Mouse (Mus musculus): Measurements from ENCODE around the gene Fam189a1.

The Fam189a1 gene

GRCm38 (mm10) chr7:64895685-64896101 lies 260.7 kb downstream of the Fam189a1 start:
- in situ Hi-C loops (cut with MboI; ENCODE audit: unreplicated experiment in 2 of 2): loop anchor here in 1 of 2 experiments (25.0 kb wide), 1 partner anchor 1167 kb away; the partner anchor contains the start of gene Snrpa1

GRCm38 (mm10) chr7:64891139-64891538 lies 265.2 kb downstream of the Fam189a1 start:
- in situ Hi-C loops (cut with MboI; ENCODE audit: unreplicated experiment in 2 of 2): loop anchor here in 1 of 2 experiments (25.0 kb wide), 1 partner anchor 1171 kb away; the partner anchor contains the start of gene Snrpa1

DNA sequence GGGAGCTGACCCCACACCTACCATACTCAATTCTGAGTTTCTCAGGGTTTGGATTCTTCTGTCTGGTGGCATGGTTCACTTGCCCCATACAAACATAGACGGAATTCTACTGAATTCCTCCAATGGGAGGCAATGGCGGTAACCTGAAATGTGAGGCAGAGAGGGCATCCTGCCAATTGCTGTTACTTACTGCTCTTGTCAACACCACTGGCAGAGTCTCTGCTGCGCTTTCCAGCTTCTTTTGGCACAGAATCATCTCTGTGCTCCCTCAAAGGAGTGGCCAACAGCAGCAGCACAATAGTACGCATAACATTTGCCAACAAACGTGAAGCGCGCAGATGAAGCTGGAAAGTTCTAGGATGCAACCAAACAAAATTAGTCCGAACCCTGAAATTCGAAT lies 266.5 kb downstream of the Fam189a1 start:
- in situ Hi-C loops (cut with MboI; ENCODE audit: unreplicated experiment in 2 of 2): loop anchor here in 1 of 2 experiments (25.0 kb wide), 1 partner anchor 1172 kb away; the partner anchor contains the start of gene Snrpa1

GRCm38 (mm10) chr7:64884187-64884862 lies 272.0 kb downstream of the Fam189a1 start:
- in situ Hi-C loops (cut with MboI; ENCODE audit: unreplicated experiment in 2 of 2): loop anchor here in 1 of 2 experiments (25.0 kb wide), 1 partner anchor 1178 kb away; the partner anchor contains the start of gene Snrpa1

DNA sequence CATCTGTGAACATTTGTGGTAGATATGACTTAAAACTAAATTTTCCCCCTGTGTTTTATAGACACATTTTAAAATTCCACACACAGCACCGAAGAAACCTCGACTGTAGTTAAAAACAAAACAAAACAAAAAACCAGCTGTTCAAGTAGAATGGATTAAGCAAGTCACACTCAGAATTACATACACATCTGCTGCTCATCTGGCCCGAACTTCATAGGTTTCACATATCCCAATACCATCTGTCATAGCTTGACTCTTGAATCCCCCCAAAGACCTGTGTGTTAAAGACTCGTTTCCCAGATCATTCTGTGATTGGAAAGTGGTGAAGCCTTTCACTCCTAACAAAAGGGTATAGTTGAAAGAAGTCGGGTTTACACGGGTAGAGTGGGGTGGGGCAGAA lies 274.1 kb downstream of the Fam189a1 start:
- in situ Hi-C loops (cut with MboI; ENCODE audit: unreplicated experiment in 2 of 2): loop anchor here in 1 of 2 experiments (25.0 kb wide), 1 partner anchor 1180 kb away; the partner anchor contains the start of gene Snrpa1

DNA sequence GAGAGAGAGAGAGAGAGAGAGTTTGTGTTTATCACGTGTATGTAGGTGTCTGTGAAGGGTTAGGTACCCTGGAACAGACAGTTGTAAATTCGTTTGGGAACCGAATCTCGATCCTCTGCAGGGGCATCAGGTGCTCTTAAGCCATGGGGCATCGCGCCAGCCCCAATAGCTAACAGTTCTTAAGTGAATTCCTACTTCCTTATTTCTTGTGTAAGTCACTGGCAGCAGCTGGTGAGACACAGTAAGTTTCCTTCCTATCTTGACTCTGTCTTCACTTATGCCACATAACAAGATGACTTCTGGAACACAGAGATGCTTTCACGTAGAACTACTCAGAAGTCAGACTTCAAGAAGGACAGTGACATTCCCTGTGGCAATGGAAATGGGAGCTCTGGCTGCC lies 275.0 kb downstream of the Fam189a1 start:
- in situ Hi-C loops (cut with MboI; ENCODE audit: unreplicated experiment in 2 of 2): loop anchor here in 1 of 2 experiments (25.0 kb wide), 1 partner anchor 1181 kb away; the partner anchor contains the start of gene Snrpa1

- in situ Hi-C loops (cut with MboI; ENCODE audit: unreplicated experiment in 2 of 2): loop anchor here in 1 of 2 experiments (25.0 kb wide), 1 partner anchor 1182 kb away; the partner anchor contains the start of gene Snrpa1
These were observed 276.0 kb downstream of the Fam189a1 start for GRCm38 (mm10) chr7:64880415-64880814.

- in situ Hi-C loops (cut with MboI; ENCODE audit: unreplicated experiment in 2 of 2): loop anchor here (5.0 to 25.0 kb wide), 3 partner anchors 483 to 1187 kb away; partner anchors contain the start of genes Mcee (in 2 of the 2), Mphosph10 (in 2 of the 2) and Snrpa1 (in 1 of the 2)
These were observed 281.4 kb downstream of the Fam189a1 start for GRCm38 (mm10) chr7:64874941-64875340.

GRCm38 (mm10) chr7:64873266-64873665 lies 283.1 kb downstream of the Fam189a1 start:
- in situ Hi-C loops (cut with MboI; ENCODE audit: unreplicated experiment in 2 of 2): loop anchor here (5.0 to 25.0 kb wide), 2 partner anchors 481 to 486 kb away; partner anchors contain the start of genes Mcee (in 2 of the 2) and Mphosph10 (in 2 of the 2)

DNA sequence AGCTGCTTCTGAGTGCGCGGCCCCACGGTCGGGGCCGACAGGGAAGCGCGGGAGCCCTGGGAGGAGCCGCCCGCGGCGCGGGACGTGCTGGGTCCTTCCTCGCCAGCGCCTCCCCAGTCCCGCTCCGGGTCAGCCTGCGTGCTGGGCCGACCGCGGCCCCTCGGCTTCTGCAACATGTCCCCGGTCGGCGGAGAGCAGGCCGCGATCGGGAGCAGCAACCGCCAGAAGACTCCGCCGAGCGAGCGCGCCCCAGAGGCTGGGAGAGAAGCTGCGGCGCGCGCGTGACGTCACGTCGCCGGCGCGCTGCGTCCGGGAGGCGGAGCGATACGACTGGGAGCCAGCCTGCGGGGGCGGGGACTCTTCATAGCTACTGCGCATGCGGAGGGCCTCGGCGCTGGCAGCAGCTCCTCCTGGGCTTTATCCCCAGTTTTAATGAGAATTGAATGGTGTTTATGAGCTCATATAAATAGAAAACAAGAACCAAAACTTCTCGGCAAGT lies 283.6 kb downstream of the Fam189a1 start, which contains the start of gene Nsmce3:
Gene Nsmce3, minus strand, starts transcription at position 255 of the 499 bp plus-strand sequence.
- in situ Hi-C loops (cut with MboI; ENCODE audit: unreplicated experiment in 2 of 2): loop anchor here (5.0 to 25.0 kb wide), 2 partner anchors 480 to 485 kb away; partner anchors contain the start of genes Mcee (in 2 of the 2) and Mphosph10 (in 2 of the 2)

- in situ Hi-C loops (cut with MboI; ENCODE audit: unreplicated experiment in 2 of 2): loop anchor here (5.0 to 25.0 kb wide), 2 partner anchors 480 to 485 kb away; partner anchors contain the start of genes Mcee (in 2 of the 2) and Mphosph10 (in 2 of the 2)
These were observed 284.2 kb downstream of the Fam189a1 start for GRCm38 (mm10) chr7:64871987-64872742.

DNA sequence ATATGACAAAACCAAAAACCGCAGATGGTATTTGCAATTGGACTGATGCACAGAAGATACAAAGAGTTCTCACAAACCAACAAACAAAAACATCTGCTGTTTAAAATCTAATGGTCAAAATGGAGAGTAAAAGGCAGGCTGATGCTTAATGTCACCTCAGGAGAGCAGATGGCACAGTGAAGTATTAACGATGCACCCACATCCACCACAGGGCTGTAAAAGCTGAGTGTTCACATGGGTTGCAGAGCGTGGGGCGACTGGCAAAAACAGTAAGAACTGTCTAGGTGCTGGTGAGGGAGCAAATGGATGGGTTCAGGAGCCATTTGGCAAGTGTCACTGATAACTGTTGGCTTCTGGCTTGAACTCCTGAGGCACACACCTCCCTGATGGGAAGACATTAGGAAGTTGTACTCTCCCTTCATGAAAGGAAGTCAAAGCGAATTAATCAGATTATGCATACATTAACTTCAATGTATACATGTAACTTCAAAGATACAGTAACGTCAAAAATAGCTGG lies 286.8 kb downstream of the Fam189a1 start:
- in situ Hi-C loops (cut with MboI; ENCODE audit: unreplicated experiment in 2 of 2): loop anchor here (5.0 to 25.0 kb wide), 2 partner anchors 477 to 482 kb away; partner anchors contain the start of genes Mcee (in 2 of the 2) and Mphosph10 (in 2 of the 2)

GRCm38 (mm10) chr7:64863538-64863937 lies 292.8 kb downstream of the Fam189a1 start:
- in situ Hi-C loops (cut with MboI; ENCODE audit: unreplicated experiment in 2 of 2): loop anchor here in 1 of 2 experiments (25.0 kb wide), 1 partner anchor 476 kb away; the partner anchor contains the start of genes Mcee and Mphosph10

GRCm38 (mm10) chr7:64862978-64863377 lies 293.4 kb downstream of the Fam189a1 start:
- in situ Hi-C loops (cut with MboI; ENCODE audit: unreplicated experiment in 2 of 2): loop anchor here in 1 of 2 experiments (25.0 kb wide), 1 partner anchor 476 kb away; the partner anchor contains the start of genes Mcee and Mphosph10

- in situ Hi-C loops (cut with MboI; ENCODE audit: unreplicated experiment in 2 of 2): loop anchor here in 1 of 2 experiments (25.0 kb wide), 1 partner anchor 469 kb away; the partner anchor contains the start of genes Mcee and Mphosph10
These were observed 299.8 kb downstream of the Fam189a1 start for GRCm38 (mm10) chr7:64856526-64857082.

GRCm38 (mm10) chr7:64855976-64856375 lies 300.4 kb downstream of the Fam189a1 start:
- in situ Hi-C loops (cut with MboI; ENCODE audit: unreplicated experiment in 2 of 2): loop anchor here in 1 of 2 experiments (25.0 kb wide), 1 partner anchor 469 kb away; the partner anchor contains the start of genes Mcee and Mphosph10

DNA sequence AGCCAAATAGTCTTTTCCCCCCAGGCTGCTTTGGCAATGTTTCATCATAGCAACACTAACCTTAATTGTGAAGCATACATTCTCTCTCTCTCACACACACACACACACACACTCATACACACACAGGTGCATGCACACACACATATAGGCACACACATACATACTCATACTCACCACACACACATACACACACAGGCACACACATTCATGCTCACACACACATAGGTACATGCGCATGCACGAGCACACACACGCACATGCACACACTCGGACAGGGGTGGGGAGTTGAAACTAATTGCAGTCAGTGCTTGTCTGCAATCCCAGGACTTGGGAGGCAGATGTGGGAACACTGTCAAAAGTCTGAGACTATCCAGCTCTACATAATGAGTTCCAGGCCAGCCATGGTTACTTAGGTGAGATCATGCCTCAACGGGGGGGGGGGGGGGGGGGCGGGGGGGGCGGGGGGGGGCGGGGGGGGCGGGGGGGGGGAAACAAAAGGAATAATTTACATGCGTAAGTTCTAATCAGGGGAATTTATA lies 300.9 kb downstream of the Fam189a1 start:
- in situ Hi-C loops (cut with MboI; ENCODE audit: unreplicated experiment in 2 of 2): loop anchor here in 1 of 2 experiments (25.0 kb wide), 1 partner anchor 468 kb away; the partner anchor contains the start of genes Mcee and Mphosph10

GRCm38 (mm10) chr7:64850791-64851190 lies 305.6 kb downstream of the Fam189a1 start:
- in situ Hi-C loops (cut with MboI; ENCODE audit: unreplicated experiment in 2 of 2): loop anchor here in 1 of 2 experiments (25.0 kb wide), 1 partner anchor 463 kb away; the partner anchor contains the start of genes Mcee and Mphosph10

All from v-Abl transformed pro-B cells (cell line).